Mouse (Mus musculus) T-helper 17 cell (primary cell): ENCODE results near the gene Sema4g.

Experiments
- in situ Hi-C, 2 experiments: fragments of 300-600 bp; cut with MboI, MseI; formaldehyde crosslinking; loops; 1 replicate in 1 of 2; 2 replicates in 1 of 2; pipeline ENCODE4 v1.15.1; 2025; ENCODE audit warnings: high pct_unique_total_duplicates in 2 of 2

Gene Sema4g

GRCm38 (mm10) chr19:45047417-45047934, 58.6 kb downstream of the Sema4g start, which contains the start of gene Sfxn3:
Sfxn3 (plus strand) TSS chr19:45047503.
- in situ Hi-C loops: no loop called here

GRCm38 (mm10) chr19:45047935-45048643, 59.2 kb downstream of the Sema4g start:
- in situ Hi-C loops: no loop called here

GRCm38 (mm10) chr19:45048644-45049365, 59.9 kb downstream of the Sema4g start:
- in situ Hi-C loops: no loop called here

GRCm38 (mm10) chr19:45049523-45049922, 60.6 kb downstream of the Sema4g start:
- in situ Hi-C loops: no loop called here
